Mouse (Mus musculus) lung, adult 2 months (tissue): Measurements from ENCODE around the gene Rras2.

Source experiments
- CTCF ChIP-seq: fragments of 200-500 bp; IDR thresholded peaks from 2 replicates; pipeline ENCODE4 v1.5.1; 2011; ENCODE audit warnings: mild to moderate bottlenecking, low read length, control low read depth; ENCODE audit not compliant: insufficient read depth
- POLR2A ChIP-seq: fragments of 200-500 bp; IDR thresholded peaks from 2 replicates; pipeline ENCODE4 v1.6.1; 2011; ENCODE audit warnings: low read depth, mild to moderate bottlenecking, control low read depth, low read length, borderline replicate concordance; ENCODE audit errors: extremely low read depth

DNA sequence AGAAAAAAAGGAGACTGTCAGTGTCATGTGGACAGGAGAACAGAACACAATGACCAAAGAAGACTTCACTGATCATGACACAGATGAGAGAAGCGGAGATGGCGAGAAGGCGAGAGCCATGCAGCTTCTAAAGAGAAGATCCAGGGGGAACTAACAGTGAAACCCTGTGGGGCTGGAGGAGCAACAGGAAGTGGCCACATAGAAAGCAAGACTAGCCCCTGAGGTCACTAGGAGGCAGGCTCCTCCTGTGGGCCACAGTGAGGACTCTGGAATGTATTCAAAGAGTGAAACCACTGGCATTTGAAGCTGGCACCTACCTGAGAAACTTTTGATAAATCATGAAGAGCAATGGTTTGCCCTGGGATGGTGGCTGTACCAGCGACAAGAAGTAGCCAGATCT is 38.2 kb downstream of the Rras2 start:
- TF ChIP-seq CTCF (no peak), POLR2A (no peak)
